Mouse (Mus musculus): ENCODE results near the gene Krtap5-4. TPM values are rescaled to one million over a fixed set of nuclear protein-coding genes. Genes with fewer than 3 reads are reported as not detected.
"Not testable (repeated sequence)": the region's sequence is repeated elsewhere in the genome, so short reads cannot be mapped to it uniquely, and the experiment has no call there.

Krtap5-4 gene
- polyA plus RNA-seq, 2 experiments: not detected

GRCm38 (mm10) chr7:142284023-142284591 is 19.2 kb upstream of the Krtap5-4 start:
- no peaks in the 10 kb centered on the region for H3K36me3 ChIP-seq (ENCODE audit: control insufficient read depth, insufficient read depth, low read length)
- under 1% methylated on average over 38 of the region's 38 CpGs for WGBS
- H3K4me1 ChIP-seq (ENCODE audit: control insufficient read depth, insufficient read depth, low read length): no peaks in the 10 kb centered on the region
- peak overlapping the region; percentile 84 for H3K4me2 ChIP-seq (replicated peaks; ENCODE audit: low read depth, low read length, severe bottlenecking)
- H3K9me3 ChIP-seq (ENCODE audit: control insufficient read depth, low read length): no peaks in the 10 kb centered on the region
- H3K27ac ChIP-seq (replicated peaks; ENCODE audit: low read depth, low read length): peak overlapping the region; percentile 91
- ATAC-seq (ENCODE audit: low FRiP score, low read depth) (peak; percentile 84), DNase-seq (ENCODE audit: low spot score) (peak; percentile 78)
- no peaks in the 10 kb centered on the region for H3K27me3 ChIP-seq (ENCODE audit: control insufficient read depth, insufficient read depth, low read length)
- peak overlapping the region; percentile 75 for H3K9ac ChIP-seq (ENCODE audit: low read depth, low read length, severe bottlenecking)
- no peak for TF ChIP-seq POLR2A (IDR thresholded peaks at IDR 0.05; ENCODE audit: borderline replicate concordance, extremely low read depth, insufficient read depth, insufficient read length)
- H3K4me3 ChIP-seq (replicated peaks; ENCODE audit: low read length): peak overlapping the region; percentile 54

DNA sequence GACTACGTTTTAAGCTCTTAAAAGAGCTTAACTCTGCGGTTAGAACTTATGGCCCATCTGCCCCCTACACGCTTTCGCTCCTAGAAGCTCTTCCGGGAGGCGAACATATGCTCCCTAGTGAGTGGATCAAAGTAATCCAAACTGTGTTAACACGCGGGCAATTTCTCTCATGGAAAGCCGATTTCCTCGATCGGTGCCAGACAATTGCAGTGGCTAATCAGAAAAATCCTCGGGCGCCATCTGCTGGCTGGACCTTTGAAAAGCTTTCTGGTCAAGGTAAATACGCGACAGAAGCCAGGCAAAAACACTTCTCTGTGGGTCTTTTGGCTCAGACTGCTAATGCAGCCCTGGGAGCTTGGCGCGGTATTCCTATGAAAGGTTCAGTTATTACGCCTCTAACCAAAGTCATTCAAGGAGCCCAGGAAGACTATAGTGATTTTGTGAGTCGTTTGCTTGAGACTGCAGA is 18.7 kb upstream of the Krtap5-4 start:
- H3K9me3 ChIP-seq (ENCODE audit: control insufficient read depth, low read length): no peaks in the 10 kb centered on the region
- ATAC-seq (ENCODE audit: low FRiP score, low read depth) (peak; percentile 90), DNase-seq (ENCODE audit: low spot score) (peak; percentile 99)
- peak overlapping the region; percentile 75 for H3K9ac ChIP-seq (ENCODE audit: low read depth, low read length, severe bottlenecking)
- WGBS: 1% methylated on average over 19 of the region's 19 CpGs
- no peak for TF ChIP-seq POLR2A (IDR thresholded peaks at IDR 0.05; ENCODE audit: borderline replicate concordance, extremely low read depth, insufficient read depth, insufficient read length)
- H3K4me2 ChIP-seq (replicated peaks; ENCODE audit: low read depth, low read length, severe bottlenecking): peak overlapping the region; percentile 84
- peak overlapping the region; percentile 54 for H3K4me3 ChIP-seq (replicated peaks; ENCODE audit: low read length)
- H3K36me3 ChIP-seq (ENCODE audit: control insufficient read depth, insufficient read depth, low read length): no peaks in the 10 kb centered on the region
- no peaks in the 10 kb centered on the region for H3K4me1 ChIP-seq (ENCODE audit: control insufficient read depth, insufficient read depth, low read length)
- peak overlapping the region; percentile 91 for H3K27ac ChIP-seq (replicated peaks; ENCODE audit: low read depth, low read length)
- no peaks in the 10 kb centered on the region for H3K27me3 ChIP-seq (ENCODE audit: control insufficient read depth, insufficient read depth, low read length)

GRCm38 (mm10) chr7:142285130-142285835 is 18.1 kb upstream of the Krtap5-4 start:
- H3K27me3 ChIP-seq (ENCODE audit: control insufficient read depth, insufficient read depth, low read length): no peaks in the 10 kb centered on the region

GRCm38 (mm10) chr7:142285910-142286612 is 17.3 kb upstream of the Krtap5-4 start:
- not testable (repeated sequence) for DNase-seq (ENCODE audit: low spot score); H3K27me3 ChIP-seq (ENCODE audit: control insufficient read depth, insufficient read depth, low read length); H3K9me3 ChIP-seq (ENCODE audit: control insufficient read depth, low read length); H3K4me1 ChIP-seq (ENCODE audit: control insufficient read depth, insufficient read depth, low read length); H3K4me3 ChIP-seq (replicated peaks; ENCODE audit: low read length); H3K27ac ChIP-seq (replicated peaks; ENCODE audit: low read depth, low read length); H3K4me2 ChIP-seq (replicated peaks; ENCODE audit: low read depth, low read length, severe bottlenecking); H3K36me3 ChIP-seq (ENCODE audit: control insufficient read depth, insufficient read depth, low read length); H3K9ac ChIP-seq (ENCODE audit: low read depth, low read length, severe bottlenecking); ATAC-seq (ENCODE audit: low FRiP score, low read depth)
- 34% methylated on average over 9 of the region's 9 CpGs for WGBS

More at GRCm38 (mm10) chr7:142285130-142285835, 18.1 kb upstream of the Krtap5-4 start:
- no peak for ATAC-seq (ENCODE audit: low FRiP score, low read depth)
- Histone ChIP-seq H3K36me3 (ENCODE audit: control insufficient read depth, insufficient read depth, low read length) (no peaks in the 10 kb centered on the region), H3K9ac (ENCODE audit: low read depth, low read length, severe bottlenecking) (0 out of 2 replicates have a peak overlapping the region, but pooled peaks have one; percentile 21), H3K27ac (replicated peaks; ENCODE audit: low read depth, low read length) (no peak overlapping the region), H3K4me1 (ENCODE audit: control insufficient read depth, insufficient read depth, low read length) (no peaks in the 10 kb centered on the region), H3K9me3 (ENCODE audit: control insufficient read depth, low read length) (no peaks in the 10 kb centered on the region), H3K4me2 (replicated peaks; ENCODE audit: low read depth, low read length, severe bottlenecking) (peak overlapping the region; percentile 84), H3K4me3 (replicated peaks; ENCODE audit: low read length) (peak overlapping the region; percentile 54)
- peak; percentile 18 for DNase-seq (ENCODE audit: low spot score)
- WGBS: 14% methylated on average over 23 of the region's 23 CpGs
- TF ChIP-seq POLR2A (IDR thresholded peaks at IDR 0.05; ENCODE audit: borderline replicate concordance, extremely low read depth, insufficient read depth, insufficient read length): no peak

- not testable (repeated sequence) for H3K36me3 ChIP-seq (ENCODE audit: control insufficient read depth, insufficient read depth, low read length); H3K4me2 ChIP-seq (replicated peaks; ENCODE audit: low read depth, low read length, severe bottlenecking); H3K4me3 ChIP-seq (replicated peaks; ENCODE audit: low read length); ATAC-seq (ENCODE audit: low FRiP score, low read depth); H3K9ac ChIP-seq (ENCODE audit: low read depth, low read length, severe bottlenecking); H3K27ac ChIP-seq (replicated peaks; ENCODE audit: low read depth, low read length); H3K4me1 ChIP-seq (ENCODE audit: control insufficient read depth, insufficient read depth, low read length); H3K9me3 ChIP-seq (ENCODE audit: control insufficient read depth, low read length); H3K27me3 ChIP-seq (ENCODE audit: control insufficient read depth, insufficient read depth, low read length)
- whole genome bisulfite sequencing: 0% methylated on average over 2 of the region's 2 CpGs
- peak; percentile 60 for DNase-seq (ENCODE audit: low spot score)
Measured at GRCm38 (mm10) chr7:142293851-142294250, 9.5 kb upstream of the Krtap5-4 start.
